Mouse (Mus musculus) midbrain, embryonic 10.5 days (tissue): ENCODE measurements around the gene Srp54b. TPM values are rescaled to one million over a fixed set of nuclear protein-coding genes. Genes with fewer than 3 reads are reported as not detected.
A peak's percentile ranks its signal among the peaks of the same experiment; 100 is the strongest.
"Not testable (repeated sequence)": the region's sequence is repeated elsewhere in the genome, so short reads cannot be mapped to it uniquely, and the experiment has no call there.

Experiments used
- DNase-seq: peaks from one replicate; pipeline ENCODE4 v3.0.0-alpha.2; 2017; ENCODE audit warnings: low spot score
- H3K27ac ChIP-seq: fragments of 300-500 bp; sonication (generic); replicated peaks from 2 replicates; pipeline ENCODE4 v1.5.1; 2016; ENCODE audit warnings: mild to moderate bottlenecking
- H3K27me3 ChIP-seq: fragments of 300-500 bp; sonication (generic); 2 replicates; pipeline ENCODE4 v1.6.1; 2016; ENCODE audit warnings: low read depth, mild to moderate bottlenecking; ENCODE audit not compliant: poor library complexity, severe bottlenecking
- H3K36me3 ChIP-seq: fragments of 300-500 bp; sonication (generic); 2 replicates; pipeline ENCODE4 v1.6.1; 2016; ENCODE audit warnings: mild to moderate bottlenecking, moderate library complexity
- H3K4me1 ChIP-seq: fragments of 300-500 bp; sonication (generic); 2 replicates; pipeline ENCODE4 v1.6.1; 2016
- H3K4me3 ChIP-seq: fragments of 300-500 bp; sonication (generic); 2 replicates; pipeline ENCODE4 v1.5.1; 2016; ENCODE audit warnings: mild to moderate bottlenecking, moderate library complexity
- H3K9me3 ChIP-seq: fragments of 300-500 bp; sonication (generic); replicated peaks from 2 replicates; pipeline ENCODE4 v1.6.1; 2016; ENCODE audit warnings: mild to moderate bottlenecking
- WGBS: fragments of 180-500 bp; shearing (Covaris S2); methylation state at CpG from one replicate; pipeline ENCODE4 v1.1.7; 2016; 5-methylcytosine and 5-hydroxymethylcytosine counted together
- polyA plus RNA-seq: library from polyadenylated mRNA; unstranded; fragments of >200 nt; fragmentation: Nextera tagmentation; extraction: Ambion mirVana; gene quantifications from 2 replicates; pipeline ENCODE4 v1.2.1, GENCODE M21; 2016

Gene Srp54b
- polyA plus RNA-seq, 1 experiment from 2014 or later = 40.3 TPM

- not testable (repeated sequence) for H3K9me3 ChIP-seq, DNase-seq, H3K4me1 ChIP-seq, H3K27ac ChIP-seq, H3K36me3 ChIP-seq, H3K27me3 ChIP-seq
- no CpG with 5 or more reads among the region's 57 CpGs for WGBS
- peak within 1 kb of the TSS; percentile 50 for H3K4me3 ChIP-seq
These were observed 75.0 kb downstream of the Srp54b start, which contains the start of gene Srp54c for GRCm38 (mm10) chr12:55229626-55230519. Gene Srp54c (plus strand): TSS chr12:55230168.

GRCm38 (mm10) chr12:55230520-55230861, 75.6 kb downstream of the Srp54b start:
- H3K36me3 ChIP-seq, H3K27me3 ChIP-seq, H3K27ac ChIP-seq, H3K9me3 ChIP-seq, H3K4me1 ChIP-seq, DNase-seq: not testable (repeated sequence)
- 0% methylated on average over 12 of the region's 25 CpGs for WGBS
- H3K4me3 ChIP-seq = peak overlapping the region; percentile 50

Other genes with a start within 250 kb of the Srp54b start
- not detected in 2 replicates for gene Gm20403, start 168.6 kb upstream of the Srp54b start, polyA plus RNA-seq
- 30.9 and 34.8 TPM in 2 replicates for gene Baz1a, start 140.8 kb upstream of the Srp54b start, polyA plus RNA-seq
- gene 2700097O09Rik, start 75.0 kb upstream of the Srp54b start, polyA plus RNA-seq = 43.9 and 47.0 TPM in 2 replicates
- 141 and 156 TPM in 2 replicates for gene Srp54a, start 74.8 kb upstream of the Srp54b start, polyA plus RNA-seq
- gene Fam177a, start 30.6 kb upstream of the Srp54b start, polyA plus RNA-seq = 11.3 and 11.7 TPM in 2 replicates
- gene 1700047I17Rik2, start 44.5 kb downstream of the Srp54b start, polyA plus RNA-seq = 3.1 TPM in 1 of 2 replicates, not detected in the other
- 53.4 and 53.7 TPM in 2 replicates for gene Srp54c, start 75.1 kb downstream of the Srp54b start, polyA plus RNA-seq
- gene 1110008L16Rik, start 144.5 kb downstream of the Srp54b start, polyA plus RNA-seq = 14.3 and 15.1 TPM in 2 replicates
- gene Ppp2r3c, start 147.9 kb downstream of the Srp54b start, polyA plus RNA-seq = 24.2 and 26.6 TPM in 2 replicates
- 496 and 514 TPM in 2 replicates for gene Psma6, start 229.1 kb downstream of the Srp54b start, polyA plus RNA-seq